Mouse (Mus musculus) C2C12 (cell line): Measurements from ENCODE around the gene Zfp827. TPM values are rescaled to one million over a fixed set of nuclear protein-coding genes. Genes with fewer than 3 reads are reported as not detected.

Source experiments
- H3K27me3 ChIP-seq: one replicate; pipeline ENCODE4 v1.6.1; 2011; ENCODE audit not compliant: control insufficient read depth, insufficient read depth, insufficient read length
- H3K36me3 ChIP-seq: one replicate; pipeline ENCODE4 v1.6.1; 2011; ENCODE audit not compliant: control insufficient read depth, insufficient read depth
- H3K4me3 ChIP-seq: one replicate; pipeline ENCODE4 v1.5.1; 2011; ENCODE audit warnings: mild to moderate bottlenecking, control low read depth; ENCODE audit not compliant: poor library complexity, insufficient read depth, severe bottlenecking
- H3K79me2 ChIP-seq: one replicate; pipeline ENCODE4 v1.6.1; 2011; ENCODE audit not compliant: control insufficient read depth, insufficient read depth
- H3K79me3 ChIP-seq: one replicate; pipeline ENCODE4 v1.6.1; 2011; ENCODE audit warnings: low read depth, control low read depth
- H3ac ChIP-seq: one replicate; pipeline ENCODE3; 2011; ENCODE audit warnings: low read depth; ENCODE audit not compliant: control insufficient read depth, insufficient read length
- CEBPB ChIP-seq: IDR thresholded peaks from one replicate; pipeline ENCODE4 v1.6.1; 2011; ENCODE audit warnings: low read depth, mild to moderate bottlenecking, control low read depth, moderate library complexity
- CTCF ChIP-seq: IDR thresholded peaks from one replicate; pipeline ENCODE4 v1.5.1; 2011; ENCODE audit not compliant: control insufficient read depth, insufficient read depth, insufficient read length
- FOSL1 ChIP-seq: IDR thresholded peaks from one replicate; pipeline ENCODE4 v1.8.0; 2011; ENCODE audit warnings: mild to moderate bottlenecking, low read length; ENCODE audit not compliant: poor library complexity, insufficient read depth, severe bottlenecking
- MAX ChIP-seq: IDR thresholded peaks from one replicate; pipeline ENCODE4 v1.6.1; 2011; ENCODE audit warnings: mild to moderate bottlenecking, control low read depth
- MYOD1 ChIP-seq: IDR thresholded peaks from one replicate; pipeline ENCODE4 v1.6.1; 2011; ENCODE audit warnings: low read depth; ENCODE audit not compliant: control insufficient read depth, insufficient read length
- MYOG ChIP-seq: IDR thresholded peaks from one replicate; pipeline ENCODE4 v1.6.1; 2011; ENCODE audit not compliant: control insufficient read depth, insufficient read length; ENCODE audit errors: extremely low read depth
- USF1 ChIP-seq: IDR thresholded peaks from one replicate; pipeline ENCODE4 v1.6.1; 2011; ENCODE audit warnings: low read depth, mild to moderate bottlenecking, control low read depth, moderate library complexity
- polyA plus RNA-seq: library from polyadenylated mRNA; unstranded; fragments of >200 nt; fragmentation: generic; extraction: Trizol; gene quantifications from one replicate; pipeline ENCODE4 v1.2.1, GENCODE M21; 2012; ENCODE audit warnings: missing spikeins

Gene Zfp827
- polyA plus RNA-seq, 1 experiment = 7.6 TPM

GRCm38 (mm10) chr8:79104634-79105033 lies 76.4 kb downstream of the Zfp827 start:
- Histone ChIP-seq H3ac (no peak overlapping the region), H3K27me3 (no peaks in the 10 kb centered on the region), H3K4me3 (no peak overlapping the region), H3K79me3 (peaks cover 2% of the 10 kb centered on the region), H3K79me2 (no peaks in the 10 kb centered on the region), H3K36me3 (peaks cover 9% of the 10 kb centered on the region)
- TF ChIP-seq MYOG (no peak), MAX (no peak), FOSL1 (no peak), USF1 (no peak)

GRCm38 (mm10) chr8:79105186-79105585 lies 76.9 kb downstream of the Zfp827 start:
- H3K79me3 ChIP-seq = peaks cover 2% of the 10 kb centered on the region
- H3ac ChIP-seq = no peak overlapping the region
- no peak overlapping the region for H3K4me3 ChIP-seq
- no peaks in the 10 kb centered on the region for H3K27me3 ChIP-seq
- no peak for TF ChIP-seq CTCF
- no peak for TF ChIP-seq USF1
- no peak for TF ChIP-seq FOSL1
- TF ChIP-seq CEBPB = no peak
- TF ChIP-seq MYOD1 = no peak
- no peak for TF ChIP-seq MYOG
- TF ChIP-seq MAX = no peak
- no peaks in the 10 kb centered on the region for H3K79me2 ChIP-seq
- peaks cover 9% of the 10 kb centered on the region for H3K36me3 ChIP-seq

GRCm38 (mm10) chr8:79111461-79111860 lies 83.2 kb downstream of the Zfp827 start:
- Histone ChIP-seq H3K79me2 (no peaks in the 10 kb centered on the region), H3K27me3 (no peaks in the 10 kb centered on the region), H3ac (no peak overlapping the region), H3K36me3 (peaks cover 18% of the 10 kb centered on the region), H3K79me3 (no peaks in the 10 kb centered on the region), H3K4me3 (no peak overlapping the region)
- TF ChIP-seq MYOG (no peak), CTCF (no peak), MYOD1 (no peak), MAX (no peak), USF1 (no peak), FOSL1 (no peak), CEBPB (no peak)

GRCm38 (mm10) chr8:79112480-79112879 lies 84.2 kb downstream of the Zfp827 start:
- H3K27me3 ChIP-seq = no peaks in the 10 kb centered on the region
- H3K4me3 ChIP-seq = no peak overlapping the region
- TF ChIP-seq FOSL1 = no peak
- TF ChIP-seq MAX = no peak
- TF ChIP-seq CTCF = no peak
- TF ChIP-seq CEBPB = no peak
- no peak for TF ChIP-seq USF1
- TF ChIP-seq MYOG = no peak
- no peak overlapping the region for H3ac ChIP-seq
- no peaks in the 10 kb centered on the region for H3K79me3 ChIP-seq
- no peaks in the 10 kb centered on the region for H3K79me2 ChIP-seq
- H3K36me3 ChIP-seq = peaks cover 15% of the 10 kb centered on the region

GRCm38 (mm10) chr8:79113533-79113932 lies 85.3 kb downstream of the Zfp827 start:
- TF ChIP-seq MYOG = no peak
- no peak for TF ChIP-seq CEBPB
- no peak for TF ChIP-seq FOSL1
- no peak for TF ChIP-seq USF1
- TF ChIP-seq MYOD1 = no peak
- TF ChIP-seq MAX = no peak
- no peak for TF ChIP-seq CTCF
- no peak overlapping the region for H3ac ChIP-seq
- no peak overlapping the region for H3K4me3 ChIP-seq
- no peaks in the 10 kb centered on the region for H3K79me2 ChIP-seq
- peaks cover 15% of the 10 kb centered on the region for H3K36me3 ChIP-seq
- H3K27me3 ChIP-seq = no peaks in the 10 kb centered on the region
- no peaks in the 10 kb centered on the region for H3K79me3 ChIP-seq

GRCm38 (mm10) chr8:79114561-79114960 lies 86.3 kb downstream of the Zfp827 start:
- no peak overlapping the region for H3K4me3 ChIP-seq
- no peak overlapping the region for H3ac ChIP-seq
- H3K27me3 ChIP-seq = no peaks in the 10 kb centered on the region
- TF ChIP-seq MYOD1 (no peak), FOSL1 (no peak), USF1 (no peak), MAX (no peak), CEBPB (no peak), CTCF (no peak), MYOG (no peak)
- no peaks in the 10 kb centered on the region for H3K79me2 ChIP-seq
- peaks cover 21% of the 10 kb centered on the region for H3K36me3 ChIP-seq
- H3K79me3 ChIP-seq = no peaks in the 10 kb centered on the region
